Mouse (Mus musculus): ENCODE measurements around the gene Nxf1. TPM values are rescaled to one million over a fixed set of nuclear protein-coding genes. Genes with fewer than 3 reads are reported as not detected.
"Not testable (repeated sequence)": the region's sequence is repeated elsewhere in the genome, so short reads cannot be mapped to it uniquely, and the experiment has no call there.

Gene Nxf1
- polyA plus RNA-seq, 1 experiment from 2014 or later, result 127 TPM

DNA sequence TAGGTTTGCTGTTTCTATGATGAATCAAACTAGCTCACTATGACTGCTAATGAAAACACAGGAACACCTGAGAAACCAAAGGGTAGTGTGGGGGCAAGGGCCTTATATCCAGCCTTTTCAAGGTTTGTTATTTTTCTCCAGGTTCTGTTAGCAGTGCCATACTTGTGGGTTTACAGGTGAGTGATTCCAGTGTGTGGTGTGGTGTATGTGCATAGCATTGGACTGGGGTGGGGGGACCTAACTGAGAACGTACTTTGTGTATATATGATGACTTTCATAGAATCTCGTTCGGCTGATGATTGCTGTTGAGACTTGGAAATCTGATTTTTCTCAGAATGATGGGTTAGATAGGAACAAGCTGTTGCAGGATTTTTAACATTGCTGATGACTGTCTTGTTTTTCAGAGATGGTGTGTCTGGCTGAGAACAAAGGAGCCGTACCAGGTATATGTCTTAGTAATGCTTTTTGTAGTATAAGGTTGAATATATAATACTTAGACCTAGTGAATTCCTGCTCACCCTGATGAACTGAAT, 31.7 kb upstream of the Nxf1 start:
- H3K4me2 ChIP-seq, result peak overlapping the region; percentile 67
- no peak overlapping the region for H3K27ac ChIP-seq (replicated peaks)
- H3K9me3 ChIP-seq (replicated peaks), result no peaks in the 10 kb centered on the region
- H3K27me3 ChIP-seq (replicated peaks), result no peaks in the 10 kb centered on the region
- H3K36me3 ChIP-seq, result peaks cover 26% of the 10 kb centered on the region
- peak overlapping the region; percentile 84 for H3K9ac ChIP-seq (replicated peaks)
- peak overlapping the region; percentile 70 for H3K4me3 ChIP-seq (replicated peaks)
- H3K4me1 ChIP-seq, result peaks cover 37% of the 10 kb centered on the region
- no peak for ATAC-seq (ENCODE audit: low FRiP score)
- 56% methylated on average over 4 of the region's 4 CpGs for WGBS

DNA sequence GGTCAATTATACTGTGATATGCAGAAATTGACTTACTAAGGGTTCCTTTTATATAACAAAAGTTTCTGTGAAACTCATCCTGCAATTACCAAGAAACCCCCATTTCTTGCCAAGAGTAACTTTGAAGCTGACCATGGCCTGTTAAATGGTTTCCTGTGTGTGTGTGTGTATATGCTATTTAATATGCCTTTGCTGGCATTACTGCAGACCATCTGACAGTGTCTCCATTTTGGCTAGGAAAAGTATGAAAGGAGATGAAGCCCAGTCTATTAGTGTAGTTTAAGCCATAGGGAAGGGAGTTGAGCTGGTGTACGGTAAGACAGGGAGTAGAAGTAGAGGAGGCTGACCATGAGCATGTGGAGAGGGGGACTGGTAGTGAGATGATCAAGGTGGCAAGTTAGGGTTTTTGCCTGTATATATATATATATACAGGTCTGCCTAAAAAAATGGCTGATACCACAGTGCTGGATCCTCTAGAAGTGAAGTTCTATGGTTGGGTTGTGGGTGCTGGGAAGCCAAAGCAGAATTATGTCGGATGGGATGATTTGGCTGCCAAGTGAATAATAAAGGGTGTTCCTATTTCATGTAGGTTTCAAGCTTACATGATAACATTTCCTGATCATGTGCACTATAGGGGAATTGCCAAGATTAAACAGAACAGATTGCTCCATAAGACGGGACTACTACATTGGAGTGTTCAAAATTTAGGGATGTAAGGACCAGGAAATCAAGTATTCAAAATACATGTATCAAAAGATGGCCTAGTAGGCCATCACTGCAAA, 30.1 kb upstream of the Nxf1 start:
- Histone ChIP-seq H3K9ac (replicated peaks) (no peak overlapping the region), H3K4me2 (no peak overlapping the region), H3K27me3 (replicated peaks) (no peaks in the 10 kb centered on the region), H3K4me3 (replicated peaks) (no peak overlapping the region), H3K9me3 (replicated peaks) (no peaks in the 10 kb centered on the region), H3K4me1 (peaks cover 25% of the 10 kb centered on the region), H3K27ac (replicated peaks) (no peak overlapping the region), H3K36me3 (peaks cover 26% of the 10 kb centered on the region)
- 24% methylated on average over 3 of the region's 3 CpGs for WGBS
- ATAC-seq (ENCODE audit: low FRiP score), result no peak

DNA sequence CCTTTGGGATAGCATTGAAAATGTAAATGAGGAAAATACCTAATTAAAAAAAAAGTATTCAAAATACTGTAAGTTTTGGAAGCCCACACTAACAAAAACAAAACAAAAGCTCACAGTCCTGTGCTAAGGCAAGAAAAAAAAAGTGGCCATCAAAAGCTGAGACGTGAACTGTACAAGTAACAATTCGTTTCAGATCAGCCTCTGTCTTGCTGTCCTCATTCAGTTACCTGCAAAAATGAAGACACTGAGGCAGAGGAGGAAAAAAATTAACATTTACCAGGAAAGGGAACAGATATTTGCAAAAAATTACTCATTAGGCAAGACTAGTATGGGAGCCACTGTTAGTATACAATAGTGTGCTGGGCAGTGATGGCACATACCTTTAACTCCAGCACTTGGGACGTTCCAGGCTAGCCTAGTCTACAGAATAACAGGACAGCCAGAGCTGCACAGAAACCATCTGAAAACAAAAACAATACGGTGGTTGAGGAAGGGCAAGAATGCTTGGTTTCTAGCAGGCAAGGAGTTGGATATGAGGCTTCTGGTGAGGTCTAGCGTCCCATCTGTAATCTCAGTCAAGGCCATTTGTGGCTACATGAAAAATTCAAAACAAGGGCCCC, 29.3 kb upstream of the Nxf1 start:
- ATAC-seq (ENCODE audit: low FRiP score), result no peak
- Histone ChIP-seq H3K36me3 (peaks cover 26% of the 10 kb centered on the region), H3K9ac (replicated peaks) (no peak overlapping the region), H3K4me1 (peaks cover 20% of the 10 kb centered on the region), H3K9me3 (replicated peaks) (no peaks in the 10 kb centered on the region), H3K27ac (replicated peaks) (no peak overlapping the region), H3K4me3 (replicated peaks) (no peak overlapping the region), H3K4me2 (no peak overlapping the region), H3K27me3 (replicated peaks) (no peaks in the 10 kb centered on the region)
- 28% methylated on average over 5 of the region's 5 CpGs for WGBS

DNA sequence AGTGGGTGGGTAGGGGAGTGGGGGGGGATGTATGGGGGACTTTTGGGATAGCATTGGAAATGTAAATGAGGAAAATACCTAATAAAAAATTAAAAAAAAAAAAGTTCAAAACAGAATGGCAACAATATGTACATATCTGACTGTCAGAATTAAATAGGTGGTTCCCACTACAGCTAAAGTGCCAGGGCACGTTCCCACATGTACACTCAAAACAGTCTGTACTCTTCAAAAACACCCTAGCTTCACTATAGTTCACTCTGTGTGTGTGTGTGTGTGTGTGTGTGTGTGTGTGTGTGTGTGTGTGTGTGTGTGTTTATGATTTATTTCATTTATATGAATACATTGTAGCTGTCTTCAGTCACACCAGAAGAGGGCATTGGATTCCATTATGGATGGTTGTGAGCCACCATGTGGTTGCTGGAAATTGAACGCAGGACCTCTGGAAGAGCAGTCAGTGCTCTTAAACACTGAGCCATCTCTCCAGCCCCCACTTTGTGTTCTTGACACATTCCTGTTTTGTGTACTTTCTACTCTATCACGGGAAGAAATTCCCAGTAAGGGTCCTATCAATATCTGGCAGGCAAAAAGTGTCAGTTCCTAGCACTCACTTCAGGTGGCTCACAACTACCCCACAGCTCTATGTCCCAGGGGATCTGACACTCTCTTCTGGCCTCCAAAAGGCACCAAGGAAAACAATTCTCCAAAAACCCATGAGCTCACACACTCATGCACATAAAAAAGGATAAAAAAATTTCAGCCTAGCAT, 28.4 kb upstream of the Nxf1 start:
- H3K4me3 ChIP-seq (replicated peaks); H3K9me3 ChIP-seq (replicated peaks); H3K4me2 ChIP-seq; ATAC-seq (ENCODE audit: low FRiP score); H3K9ac ChIP-seq (replicated peaks); H3K27me3 ChIP-seq (replicated peaks); H3K27ac ChIP-seq (replicated peaks): not testable (repeated sequence)
- H3K36me3 ChIP-seq, result peaks cover 26% of the 10 kb centered on the region
- H3K4me1 ChIP-seq, result peaks cover 20% of the 10 kb centered on the region
- WGBS, result 54% methylated on average over 3 of the region's 3 CpGs

DNA sequence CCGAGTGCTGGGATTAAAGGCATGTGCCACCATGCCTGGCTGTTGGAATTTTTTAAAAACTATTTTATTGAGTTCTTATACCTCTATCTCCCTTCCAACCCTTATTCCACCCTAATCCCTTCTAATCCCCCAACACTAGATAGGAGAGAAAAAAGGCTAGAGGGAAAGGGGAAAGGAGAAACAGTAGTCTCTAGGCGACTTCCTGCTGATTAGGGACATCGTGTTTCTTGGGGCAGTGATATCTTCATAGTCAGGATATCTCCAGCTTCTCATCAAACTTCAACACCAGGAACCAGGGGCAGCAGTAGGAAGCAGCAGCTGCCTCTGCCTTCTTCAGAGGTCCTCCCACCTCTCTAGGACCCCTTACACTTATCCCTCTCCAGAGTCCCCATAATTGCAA, 22.5 kb upstream of the Nxf1 start:
- no peak overlapping the region for H3K9ac ChIP-seq (replicated peaks)
- no peaks in the 10 kb centered on the region for H3K9me3 ChIP-seq (replicated peaks)
- H3K27me3 ChIP-seq (replicated peaks), result no peaks in the 10 kb centered on the region
- no peak overlapping the region for H3K4me2 ChIP-seq
- WGBS, result 78% methylated on average over 3 of the region's 3 CpGs
- no peak overlapping the region for H3K4me3 ChIP-seq (replicated peaks)
- H3K4me1 ChIP-seq, result peaks cover 20% of the 10 kb centered on the region
- peaks cover 13% of the 10 kb centered on the region for H3K36me3 ChIP-seq
- ATAC-seq (ENCODE audit: low FRiP score), result no peak
- H3K27ac ChIP-seq (replicated peaks), result no peak overlapping the region

DNA sequence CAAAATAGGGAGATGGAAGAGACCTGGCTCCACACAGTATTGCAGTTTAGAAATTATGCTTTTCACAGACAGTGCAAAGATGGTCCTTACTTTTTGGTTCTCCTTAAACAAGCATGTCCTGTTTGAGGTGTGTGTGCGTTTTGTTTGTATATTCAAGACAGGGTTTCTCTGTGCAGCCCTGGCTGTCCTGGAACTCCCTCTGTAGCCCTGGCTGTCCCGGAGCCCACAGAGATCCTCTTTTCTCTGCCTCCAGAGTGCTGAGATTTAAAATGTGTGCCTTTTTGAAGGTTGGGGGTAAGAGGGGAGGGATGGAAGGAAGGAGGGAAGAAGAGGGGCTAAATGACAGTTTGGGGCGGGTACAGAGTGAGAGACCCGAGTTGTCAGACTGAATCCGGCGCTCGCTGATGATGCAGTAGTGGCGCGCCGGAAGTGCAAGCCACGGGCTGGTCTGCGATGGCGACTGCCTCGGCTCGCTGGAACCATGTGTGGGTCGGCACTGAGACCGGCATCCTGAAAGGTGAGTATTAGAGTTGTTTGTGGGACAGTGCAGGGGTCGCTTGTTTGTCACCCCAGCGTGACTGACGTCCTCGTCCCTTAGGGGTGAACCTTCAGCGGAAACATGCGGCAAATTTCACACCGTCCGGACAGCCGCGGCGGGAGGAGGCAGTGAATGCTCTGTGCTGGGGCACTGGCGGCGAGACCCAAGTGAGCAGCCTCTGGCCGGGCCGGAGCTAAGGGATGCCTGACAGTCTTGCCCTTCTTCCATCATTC, 21.3 kb upstream of the Nxf1 start, which contains the start of gene Wdr74:
Wdr74 (plus strand) TSS at position 439 of the 771 bp plus-strand sequence.
- H3K36me3 ChIP-seq, result peaks cover 23% of the 10 kb centered on the region
- H3K4me2 ChIP-seq, result peak within 1 kb of the TSS; percentile 84
- H3K4me3 ChIP-seq (replicated peaks), result peak within 1 kb of the TSS; percentile 77
- H3K4me1 ChIP-seq, result peaks cover 26% of the 10 kb centered on the region
- peak within 1 kb of the TSS; percentile 86 for H3K27ac ChIP-seq (replicated peaks)
- H3K27me3 ChIP-seq (replicated peaks), result no peaks in the 10 kb centered on the region
- H3K9me3 ChIP-seq (replicated peaks), result no peaks in the 10 kb centered on the region
- WGBS, result under 1% methylated on average over 32 of the region's 32 CpGs
- H3K9ac ChIP-seq (replicated peaks), result peak within 1 kb of the TSS; percentile 85
- ATAC-seq (ENCODE audit: low FRiP score), result peak; percentile 94

GRCm38 (mm10) chr19:8736160-8736467, 20.8 kb upstream of the Nxf1 start:
- 0 out of 2 replicates have a peak, but pooled peaks have one; percentile 30 for ATAC-seq (ENCODE audit: low FRiP score)
- peak overlapping the region; percentile 86 for H3K27ac ChIP-seq (replicated peaks)
- peaks cover 23% of the 10 kb centered on the region for H3K36me3 ChIP-seq
- H3K4me3 ChIP-seq (replicated peaks), result peak overlapping the region; percentile 77
- H3K9me3 ChIP-seq (replicated peaks), result no peaks in the 10 kb centered on the region
- WGBS, result 2% methylated on average over 11 of the region's 11 CpGs
- peak overlapping the region; percentile 84 for H3K4me2 ChIP-seq
- peak overlapping the region; percentile 85 for H3K9ac ChIP-seq (replicated peaks)
- H3K4me1 ChIP-seq, result peaks cover 31% of the 10 kb centered on the region
- H3K27me3 ChIP-seq (replicated peaks), result no peaks in the 10 kb centered on the region

GRCm38 (mm10) chr19:8738911-8739310, 18.0 kb upstream of the Nxf1 start:
- no peaks in the 10 kb centered on the region for H3K9me3 ChIP-seq (replicated peaks)
- ATAC-seq (ENCODE audit: low FRiP score), result no peak
- H3K36me3 ChIP-seq, result peaks cover 30% of the 10 kb centered on the region
- WGBS, result 94% methylated on average over 7 of the region's 7 CpGs
- H3K4me2 ChIP-seq, result no peak overlapping the region
- H3K4me3 ChIP-seq (replicated peaks), result no peak overlapping the region
- H3K27me3 ChIP-seq (replicated peaks), result no peaks in the 10 kb centered on the region
- no peak overlapping the region for H3K27ac ChIP-seq (replicated peaks)
- peaks cover 50% of the 10 kb centered on the region for H3K4me1 ChIP-seq
- H3K9ac ChIP-seq (replicated peaks), result no peak overlapping the region

DNA sequence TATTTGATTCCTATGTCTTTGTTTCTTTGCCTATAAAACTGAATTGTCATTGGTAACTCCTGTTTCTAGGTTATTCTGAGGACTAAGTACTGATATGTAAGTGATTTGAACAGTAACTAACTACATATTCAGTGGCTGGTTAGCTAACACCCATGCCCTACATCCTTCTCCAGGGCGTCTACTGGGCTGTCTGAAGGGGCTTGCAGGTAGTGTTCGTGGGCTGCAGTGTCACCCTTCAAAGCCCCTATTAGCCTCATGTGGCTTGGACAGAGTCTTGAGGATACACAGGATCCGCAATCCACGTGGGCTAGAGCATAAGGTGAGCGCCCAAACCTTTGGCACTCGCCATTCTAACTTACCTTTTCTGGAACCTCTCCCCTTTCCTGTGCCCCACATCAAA, 17.2 kb upstream of the Nxf1 start:
- H3K9me3 ChIP-seq (replicated peaks), result no peaks in the 10 kb centered on the region
- H3K36me3 ChIP-seq, result peaks cover 33% of the 10 kb centered on the region
- H3K27me3 ChIP-seq (replicated peaks), result no peaks in the 10 kb centered on the region
- H3K4me3 ChIP-seq (replicated peaks), result no peak overlapping the region
- WGBS, result 91% methylated on average over 6 of the region's 6 CpGs
- peaks cover 50% of the 10 kb centered on the region for H3K4me1 ChIP-seq
- no peak overlapping the region for H3K27ac ChIP-seq (replicated peaks)
- no peak overlapping the region for H3K9ac ChIP-seq (replicated peaks)
- no peak for ATAC-seq (ENCODE audit: low FRiP score)
- H3K4me2 ChIP-seq, result no peak overlapping the region

DNA sequence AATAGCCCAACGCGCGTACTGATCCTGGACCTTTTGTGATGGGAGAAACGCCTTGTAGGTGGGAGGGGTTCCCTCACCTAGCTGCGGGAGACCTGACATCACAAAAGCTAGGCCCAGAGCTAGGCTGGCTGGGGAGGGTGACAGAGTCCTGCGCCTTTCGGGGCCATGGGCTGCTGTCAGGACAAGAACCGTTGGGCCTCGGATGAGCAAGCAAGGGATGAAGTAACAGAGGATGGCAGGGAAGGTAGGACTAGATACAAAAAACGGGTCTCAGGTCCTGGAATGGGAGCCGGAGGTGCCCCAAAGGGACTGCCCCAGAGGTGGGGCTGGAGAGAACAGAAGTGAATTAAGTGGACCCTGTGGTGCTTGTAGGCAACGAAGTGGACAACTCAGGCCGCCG, 16.3 kb upstream of the Nxf1 start, which contains the start of gene 1700092M07Rik:
1700092M07Rik (plus strand) TSS at position 116 of the 400 bp plus-strand sequence.
- peak within 1 kb of the TSS; percentile 66 for H3K9ac ChIP-seq (replicated peaks)
- WGBS, result 68% methylated on average over 14 of the region's 14 CpGs
- peak within 1 kb of the TSS; percentile 74 for H3K4me3 ChIP-seq (replicated peaks)
- peak within 1 kb of the TSS; percentile 96 for H3K4me2 ChIP-seq
- no peak; the same call in 1 of the 2 replicates for ATAC-seq (ENCODE audit: low FRiP score)
- H3K27me3 ChIP-seq (replicated peaks), result no peaks in the 10 kb centered on the region
- peaks cover 44% of the 10 kb centered on the region for H3K4me1 ChIP-seq
- H3K9me3 ChIP-seq (replicated peaks), result no peaks in the 10 kb centered on the region
- peak within 1 kb of the TSS; percentile 97 for H3K27ac ChIP-seq (replicated peaks)
- peaks cover 41% of the 10 kb centered on the region for H3K36me3 ChIP-seq
